Mouse (Mus musculus) CD8-positive naive resting alpha-beta T cell, adult 2 months (primary cell): Measurements from ENCODE around the gene Krt8.

Source experiments
- DNase-seq, 2 experiments: peaks; one replicate each; pipeline ENCODE4 v3.0.0; 2022; ENCODE audit warnings: low read depth in 2 of 2, low spot score in 2 of 2

Krt8 gene

DNA sequence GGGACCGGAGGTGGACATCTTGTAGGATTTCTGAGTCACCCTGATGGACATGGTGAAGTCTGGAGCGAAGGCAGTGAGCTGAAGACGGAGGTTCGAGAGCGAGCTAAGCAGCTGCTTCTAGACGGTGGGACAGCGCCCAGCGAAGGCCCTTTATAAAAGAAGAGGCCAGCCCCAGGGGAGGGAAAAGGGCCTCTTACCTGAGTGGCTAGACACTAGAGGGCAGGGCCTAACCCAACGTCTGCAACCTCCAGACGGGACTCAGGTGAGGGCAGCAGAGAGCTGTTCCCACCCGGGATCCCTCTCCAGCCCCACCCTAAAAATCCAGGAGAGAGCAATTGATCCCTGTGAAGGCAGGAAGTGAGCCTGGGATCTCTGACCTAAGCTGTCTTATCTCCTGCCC, at the start of gene Krt8:
Gene Krt8, minus strand, starts transcription at position 294 of the 400 bp plus-strand sequence.
- no peak for DNase-seq

GRCm38 (mm10) chr15:102051920-102052683, 47.8 kb upstream of the Krt8 start:
- DNase-seq, result no peak

DNA sequence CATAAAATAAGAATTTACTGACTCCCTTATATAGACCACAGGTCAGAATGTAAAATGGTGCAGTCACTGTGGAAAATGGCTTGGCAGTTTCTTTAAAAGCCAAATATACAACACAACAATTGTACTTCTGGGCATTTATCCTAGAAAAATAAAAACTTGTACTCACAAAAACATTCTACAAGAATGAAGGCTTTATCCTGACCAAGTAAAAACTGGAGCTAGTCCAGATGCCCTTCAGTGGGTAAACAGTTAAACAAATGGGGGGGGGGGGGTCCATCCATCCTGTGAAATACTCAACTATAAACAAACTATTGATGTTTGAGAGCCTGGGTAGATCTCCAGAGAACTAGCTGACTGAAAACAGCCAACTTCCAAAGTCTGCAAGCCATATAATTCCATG, 45.6 kb upstream of the Krt8 start:
- DNase-seq, result no peak

GRCm38 (mm10) chr15:102048006-102048405, 43.7 kb upstream of the Krt8 start:
- DNase-seq, result no peak

GRCm38 (mm10) chr15:102045691-102046090, 41.4 kb upstream of the Krt8 start:
- DNase-seq, result no peak

GRCm38 (mm10) chr15:102044745-102045144, 40.5 kb upstream of the Krt8 start:
- no peak for DNase-seq

GRCm38 (mm10) chr15:102041951-102042350, 37.7 kb upstream of the Krt8 start:
- no peak for DNase-seq

GRCm38 (mm10) chr15:102040277-102040676, 36.0 kb upstream of the Krt8 start:
- no peak for DNase-seq

- DNase-seq, result no peak
Measured at GRCm38 (mm10) chr15:102034121-102035053, 30.1 kb upstream of the Krt8 start.

GRCm38 (mm10) chr15:102028040-102028439, 23.8 kb upstream of the Krt8 start, which contains the start of gene Krt18:
TSS of gene Krt18 (plus strand) at chr15:102028180.
- no peak for DNase-seq

- no peak for DNase-seq
Measured at GRCm38 (mm10) chr15:102026430-102026829, 22.1 kb upstream of the Krt8 start.

GRCm38 (mm10) chr15:102025136-102025872, 21.0 kb upstream of the Krt8 start:
- DNase-seq, result no peak

GRCm38 (mm10) chr15:102023888-102024287, 19.6 kb upstream of the Krt8 start:
- no peak for DNase-seq

DNA sequence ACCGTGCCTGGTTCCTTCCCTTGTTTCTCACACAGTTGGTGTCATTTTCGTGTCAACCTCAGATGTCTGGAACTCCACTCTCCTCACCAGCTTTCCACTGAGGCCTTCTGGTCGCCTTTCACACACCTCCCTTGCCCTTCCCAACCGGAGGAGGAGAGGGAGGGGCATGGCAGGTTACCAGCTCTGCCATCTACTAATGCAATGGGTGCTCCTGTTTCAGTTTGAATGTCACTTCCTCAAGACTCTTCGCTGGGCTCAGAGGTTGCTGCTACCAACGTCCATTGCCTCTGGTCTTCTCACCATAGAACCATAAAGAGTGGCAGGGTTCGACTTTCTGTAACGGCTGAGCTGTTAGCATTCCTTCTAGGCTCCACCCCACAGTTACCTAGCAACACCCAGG, 18.2 kb upstream of the Krt8 start:
- DNase-seq, result no peak

DNA sequence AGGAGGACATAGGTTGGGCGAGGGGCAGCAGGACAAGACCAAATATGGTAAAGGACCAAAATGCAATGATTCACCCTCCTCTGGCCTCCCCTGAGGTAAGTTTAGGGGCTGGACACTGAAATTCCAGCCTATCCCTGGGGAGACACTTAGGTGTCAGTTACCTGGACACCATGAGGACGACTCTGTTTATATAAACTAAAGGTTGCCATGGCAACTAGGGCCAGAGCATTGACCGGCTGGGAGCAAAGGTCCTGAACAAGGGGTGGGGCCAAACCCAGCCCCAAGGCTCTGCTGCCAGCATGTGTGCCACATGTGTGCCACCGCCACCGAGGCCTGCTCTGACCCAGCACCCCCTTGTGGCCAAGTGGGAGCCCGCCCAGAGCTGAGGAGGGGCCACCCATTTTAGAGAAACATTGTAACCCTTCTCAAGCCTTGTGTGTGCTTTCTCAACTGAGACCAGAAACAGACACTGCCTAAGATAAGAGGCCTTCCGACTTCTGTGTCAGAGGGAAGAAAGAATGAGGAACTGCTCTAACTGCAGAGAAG, 13.7 kb upstream of the Krt8 start:
- no peak for DNase-seq

- DNase-seq, result no peak
Measured at GRCm38 (mm10) chr15:102016787-102017186, 12.5 kb upstream of the Krt8 start.

- DNase-seq, result no peak
Measured at GRCm38 (mm10) chr15:102016096-102016495, 11.8 kb upstream of the Krt8 start.

DNA sequence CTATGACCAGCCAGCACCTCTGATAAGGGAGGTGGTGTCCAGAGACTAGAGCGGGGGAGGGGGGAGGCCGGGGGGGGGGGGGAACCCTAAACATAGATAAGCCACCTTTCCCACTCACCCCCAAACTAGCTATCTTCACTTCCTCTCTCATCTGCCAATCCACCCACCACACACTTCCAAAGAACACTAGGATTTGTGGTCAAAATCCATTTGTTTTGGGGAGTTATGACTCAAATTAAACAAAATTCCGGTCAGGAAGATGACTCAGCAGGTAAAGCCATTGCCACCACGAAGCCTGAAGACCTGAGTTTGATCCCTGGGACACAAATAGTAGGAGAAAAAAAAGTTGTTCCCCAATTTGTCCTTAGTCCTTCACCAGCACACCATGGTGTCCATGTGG, 10.6 kb upstream of the Krt8 start:
- no peak for DNase-seq

- DNase-seq, result no peak
Measured at GRCm38 (mm10) chr15:102013651-102014050, 9.4 kb upstream of the Krt8 start.

- DNase-seq, result no peak
Measured at GRCm38 (mm10) chr15:102012260-102012765, 8.0 kb upstream of the Krt8 start.
